Mouse (Mus musculus): Measurements from ENCODE around the gene Tpra1.

DNA sequence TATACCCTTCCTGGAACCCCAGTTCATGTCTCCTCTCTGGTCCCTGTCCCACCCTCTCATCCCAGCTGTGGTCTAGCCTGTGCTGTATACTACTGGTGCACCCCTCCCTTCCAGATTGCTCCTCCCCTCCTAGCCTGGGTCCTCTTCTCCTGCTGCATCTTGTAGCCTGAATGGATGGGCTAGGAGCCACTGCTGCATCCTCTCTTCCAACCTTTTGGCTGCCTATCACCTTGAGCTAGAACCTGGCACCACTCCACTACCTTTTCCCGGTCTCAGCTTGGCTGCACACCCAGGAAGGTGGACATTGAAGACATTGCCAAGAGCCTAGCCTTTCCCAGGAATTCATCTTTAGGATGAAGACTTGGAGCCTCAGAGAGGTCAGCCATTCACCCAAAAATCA lies 26.0 kb downstream of the Tpra1 start:
- TF ChIP-seq CTCF (IDR thresholded peaks at IDR 0.05; ENCODE audit: borderline replicate concordance, insufficient read depth, low read length) (no peak), POLR2A (IDR thresholded peaks at IDR 0.05; ENCODE audit: low read depth, low read length) (no peak)

Data from embryonic fibroblast, embryonic 13.5 days (primary cell).